Mouse (Mus musculus) effector memory CD4-positive, alpha-beta T cell, adult 5 months (primary cell): ENCODE data around the gene Ubac1. TPM values are rescaled to one million over a fixed set of nuclear protein-coding genes. Genes with fewer than 3 reads are reported as not detected.

Experiments
- polyA plus RNA-seq: library from polyadenylated mRNA; unstranded; fragments of 100-300 nt; shearing (Covaris generic); gene quantifications from one replicate; pipeline ENCODE4 v1.2.1, GENCODE M21; 2017

Ubac1 gene
- polyA plus RNA-seq, result 49.1 TPM

GRCm38 (mm10) chr2:26021561-26022257 is at the start of gene Ubac1:
TSS of gene Ubac1 (minus strand) at chr2:26021747.

GRCm38 (mm10) chr2:25983159-25983907 is 38.2 kb downstream of the Ubac1 start, which contains the start of gene Camsap1:
TSS of gene Camsap1 (minus strand) at chr2:25983282.

Other genes starting within 250 kb of the Ubac1 start
- not detected for gene Lcn11, start 244.7 kb downstream of the Ubac1 start, polyA plus RNA-seq
- gene Gm13539, start 239.5 kb downstream of the Ubac1 start, polyA plus RNA-seq, result not detected
- not detected for gene Glt6d1, start 205.9 kb downstream of the Ubac1 start, polyA plus RNA-seq
- gene Lcn9, start 198.6 kb downstream of the Ubac1 start, polyA plus RNA-seq, result not detected
- not detected for gene Sohlh1, start 174.5 kb downstream of the Ubac1 start, polyA plus RNA-seq
- not detected for gene Kcnt1, start 158.0 kb downstream of the Ubac1 start, polyA plus RNA-seq
- 19.5 TPM for gene Camsap1, start 38.5 kb downstream of the Ubac1 start, polyA plus RNA-seq
- 0.72 TPM for gene Nacc2, start 101.5 kb upstream of the Ubac1 start, polyA plus RNA-seq
- not detected for gene Lhx3, start 186.5 kb upstream of the Ubac1 start, polyA plus RNA-seq
- gene Qsox2, start 215.8 kb upstream of the Ubac1 start, polyA plus RNA-seq, result 7.4 TPM